Mouse (Mus musculus): Measurements from ENCODE around the gene Txndc17.

Gene Txndc17

GRCm38 (mm10) chr11:72223414-72223813 lies 16.1 kb downstream of the Txndc17 start:
- DNase-seq (ENCODE audit: low spot score) = no peak

- DNase-seq (ENCODE audit: low spot score) = peak; percentile 78
These were observed 17.5 kb downstream of the Txndc17 start for GRCm38 (mm10) chr11:72224865-72225264.

- DNase-seq (ENCODE audit: low spot score) = no peak
These were observed 18.9 kb downstream of the Txndc17 start for GRCm38 (mm10) chr11:72226020-72226791.

GRCm38 (mm10) chr11:72226901-72227300 lies 19.6 kb downstream of the Txndc17 start:
- no peak for DNase-seq (ENCODE audit: low spot score)

- DNase-seq (ENCODE audit: low spot score) = no peak
These were observed 21.2 kb downstream of the Txndc17 start for GRCm38 (mm10) chr11:72228513-72228912.

GRCm38 (mm10) chr11:72232068-72232467 lies 24.7 kb downstream of the Txndc17 start:
- DNase-seq (ENCODE audit: low spot score) = no peak

DNA sequence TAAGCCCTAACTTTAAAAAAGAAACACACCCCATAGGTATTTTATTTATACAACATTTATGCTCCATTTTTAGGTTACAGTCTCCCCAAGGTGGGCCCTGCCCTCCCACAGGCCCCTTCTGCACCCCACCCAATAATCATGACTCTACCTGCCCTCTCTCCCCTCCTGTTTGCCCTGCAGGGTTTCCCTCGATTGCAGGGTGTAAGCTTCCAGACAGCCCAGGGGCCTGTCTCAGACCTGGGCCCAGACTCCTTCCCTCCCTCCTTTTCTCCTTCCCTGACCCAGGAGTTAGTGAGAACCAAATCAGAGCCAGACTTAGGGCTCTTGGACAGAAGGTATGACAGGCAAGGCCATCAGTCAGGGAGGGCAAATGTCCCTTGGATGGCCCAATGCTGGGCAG lies 25.6 kb downstream of the Txndc17 start:
- DNase-seq (ENCODE audit: low spot score) = no peak

GRCm38 (mm10) chr11:72234013-72234412 lies 26.7 kb downstream of the Txndc17 start:
- DNase-seq (ENCODE audit: low spot score) = no peak

DNA sequence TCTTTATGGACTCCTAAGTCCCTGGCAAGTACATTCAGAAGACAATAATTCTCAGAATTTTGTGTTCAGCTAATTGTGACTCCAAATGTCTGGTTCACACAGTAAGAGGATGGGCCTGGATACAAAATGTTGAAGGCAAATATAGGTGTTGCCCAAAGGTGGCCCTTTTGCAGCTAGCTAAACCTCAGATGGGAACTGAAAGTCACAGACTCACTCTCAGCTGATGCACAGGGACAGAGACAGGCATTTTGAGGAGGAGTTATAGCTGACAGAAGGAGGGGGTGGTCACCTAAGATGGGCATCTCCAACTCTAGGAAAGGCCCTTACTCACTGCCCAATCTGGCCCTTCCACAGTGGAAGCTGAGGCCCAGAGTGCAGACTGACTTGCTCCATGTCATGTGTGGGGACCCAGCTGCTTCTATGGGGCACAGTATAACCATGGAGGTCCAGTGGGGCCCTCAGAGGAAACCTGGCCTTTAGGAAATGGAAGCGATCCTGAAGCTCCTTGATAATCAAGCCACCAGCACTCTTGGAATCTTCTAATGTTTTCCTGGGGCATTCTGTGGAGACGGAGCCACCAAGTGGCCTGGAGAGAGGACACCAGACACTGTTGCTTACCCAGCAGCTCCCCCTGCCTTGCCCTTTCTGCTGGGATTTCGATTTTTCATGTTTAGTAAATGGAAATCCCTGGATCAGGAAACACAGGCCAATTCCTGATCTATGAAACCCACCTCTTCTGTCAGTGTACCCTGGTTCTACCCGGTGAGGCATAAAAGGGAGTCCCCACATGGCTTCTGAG lies 32.9 kb downstream of the Txndc17 start:
- DNase-seq (ENCODE audit: low spot score) = no peak

DNA sequence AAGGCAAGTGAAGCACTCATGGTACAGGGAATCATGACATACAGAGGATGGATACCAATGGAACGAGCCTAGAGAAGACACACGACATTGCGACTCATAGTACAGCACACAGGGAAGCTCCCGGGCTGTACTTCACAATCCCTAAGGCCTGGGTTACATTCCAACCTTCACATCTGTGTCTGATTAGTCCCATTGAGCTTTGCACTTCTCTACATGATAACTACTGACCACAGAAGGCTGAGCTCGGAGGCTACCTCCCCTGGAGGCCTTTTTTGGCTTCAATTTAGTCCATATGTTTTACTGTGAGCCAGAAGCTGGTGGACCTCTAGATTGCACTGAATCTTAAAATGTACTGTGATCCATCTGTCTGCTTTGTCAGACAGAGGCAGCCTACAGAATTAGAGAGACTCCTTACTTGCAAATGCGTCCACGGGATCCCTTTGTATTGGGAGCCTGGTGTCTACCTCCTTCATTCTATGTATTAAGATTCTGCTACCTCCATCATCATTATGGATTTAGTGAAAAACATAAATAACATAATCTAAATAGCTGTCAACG lies 37.9 kb downstream of the Txndc17 start:
- no peak for DNase-seq (ENCODE audit: low spot score)

GRCm38 (mm10) chr11:72255629-72256028 lies 48.3 kb downstream of the Txndc17 start:
- DNase-seq (ENCODE audit: low spot score) = no peak

GRCm38 (mm10) chr11:72256441-72256840 lies 49.1 kb downstream of the Txndc17 start:
- DNase-seq (ENCODE audit: low spot score) = no peak
